Mouse (Mus musculus) forebrain, embryonic 13.5 days (tissue): ENCODE measurements around the gene Celf5. TPM values are rescaled to one million over a fixed set of nuclear protein-coding genes. Genes with fewer than 3 reads are reported as not detected.

Source experiments
- ATAC-seq: fragments of 200-750 bp; cut with Nextera tagmentation; 2 replicates; pipeline ENCODE4 v1.8.0; 2017
- H3K27ac ChIP-seq: fragments of 300-500 bp; sonication (generic); 2 replicates; pipeline ENCODE4 v1.5.1; 2015; ENCODE audit warnings: inconsistent platforms, mild to moderate bottlenecking, moderate library complexity
- H3K27me3 ChIP-seq: fragments of 300-500 bp; sonication (generic); 2 replicates; pipeline ENCODE4 v1.6.1; 2015; ENCODE audit warnings: mild to moderate bottlenecking, inconsistent platforms
- H3K36me3 ChIP-seq: fragments of 300-500 bp; sonication (generic); 2 replicates; pipeline ENCODE4 v1.6.1; 2015; ENCODE audit warnings: mild to moderate bottlenecking, inconsistent platforms; ENCODE audit not compliant: poor library complexity, severe bottlenecking
- H3K4me1 ChIP-seq: fragments of 300-500 bp; sonication (generic); 2 replicates; pipeline ENCODE4 v1.6.1; 2015; ENCODE audit warnings: inconsistent platforms
- H3K4me2 ChIP-seq: fragments of 300-500 bp; sonication (generic); 2 replicates; pipeline ENCODE4 v1.6.1; 2015; ENCODE audit warnings: inconsistent platforms, mild to moderate bottlenecking, moderate library complexity
- H3K4me3 ChIP-seq: fragments of 300-500 bp; sonication (generic); 2 replicates; pipeline ENCODE4 v1.5.1; 2015; ENCODE audit warnings: mild to moderate bottlenecking, inconsistent platforms
- H3K9ac ChIP-seq: fragments of 300-500 bp; sonication (generic); 2 replicates; pipeline ENCODE4 v1.6.1; 2015; ENCODE audit warnings: mild to moderate bottlenecking, inconsistent platforms
- H3K9me3 ChIP-seq: fragments of 300-500 bp; sonication (generic); replicated peaks from 2 replicates; pipeline ENCODE4 v1.6.1; 2016; ENCODE audit warnings: inconsistent platforms
- WGBS: fragments of 180-500 bp; shearing (Covaris S2); methylation state at CpG from one replicate; pipeline ENCODE4 v1.1.7; 2015; 5-methylcytosine and 5-hydroxymethylcytosine counted together
- polyA plus RNA-seq: library from polyadenylated mRNA; unstranded; fragments of >200 nt; fragmentation: Nextera tagmentation; extraction: Ambion mirVana; gene quantifications from 2 replicates; pipeline ENCODE4 v1.2.1, GENCODE M21; 2015

The Celf5 gene
- polyA plus RNA-seq, 1 experiment from 2014 or later, result 48.8 TPM

- Histone ChIP-seq H3K36me3 (no peaks in the 10 kb centered on the region), H3K27me3 (peaks cover 47% of the 10 kb centered on the region), H3K4me2 (no peak overlapping the region; the same call in 1 of the 2 replicates), H3K9ac (no peak overlapping the region), H3K27ac (no peak overlapping the region), H3K9me3 (no peaks in the 10 kb centered on the region), H3K4me1 (peaks cover 60% of the 10 kb centered on the region), H3K4me3 (peak overlapping the region; percentile 1; the same call in 1 of the 2 replicates)
- WGBS, result 75% methylated on average over 8 of the region's 8 CpGs
- no peak for ATAC-seq
These were observed 54.6 kb downstream of the Celf5 start for GRCm38 (mm10) chr10:81427804-81428506.

GRCm38 (mm10) chr10:81427327-81427726 lies 55.2 kb downstream of the Celf5 start:
- 30% methylated on average over 3 of the region's 3 CpGs for WGBS
- no peaks in the 10 kb centered on the region for H3K9me3 ChIP-seq
- H3K27ac ChIP-seq, result no peak overlapping the region
- peaks cover 52% of the 10 kb centered on the region for H3K27me3 ChIP-seq
- peak overlapping the region; percentile 66; the same call in 1 of the 2 replicates for H3K9ac ChIP-seq
- H3K4me2 ChIP-seq, result peak overlapping the region; percentile 72
- H3K4me1 ChIP-seq, result peaks cover 56% of the 10 kb centered on the region
- H3K4me3 ChIP-seq, result peak overlapping the region; percentile 44
- H3K36me3 ChIP-seq, result no peaks in the 10 kb centered on the region
- ATAC-seq, result no peak

- peak overlapping the region; percentile 44 for H3K4me3 ChIP-seq
- H3K4me1 ChIP-seq, result peaks cover 54% of the 10 kb centered on the region
- peaks cover 54% of the 10 kb centered on the region for H3K27me3 ChIP-seq
- H3K9ac ChIP-seq, result peak overlapping the region; percentile 66
- no peak overlapping the region for H3K27ac ChIP-seq
- ATAC-seq, result no peak
- peak overlapping the region; percentile 72 for H3K4me2 ChIP-seq
- WGBS, result under 1% methylated on average over 19 of the region's 38 CpGs
- H3K9me3 ChIP-seq, result no peaks in the 10 kb centered on the region
- no peaks in the 10 kb centered on the region for H3K36me3 ChIP-seq
These were observed 55.6 kb downstream of the Celf5 start for GRCm38 (mm10) chr10:81426897-81427296.

GRCm38 (mm10) chr10:81426081-81426671 lies 56.3 kb downstream of the Celf5 start:
- Histone ChIP-seq H3K27ac (peak overlapping the region; percentile 57; the same call in 1 of the 2 replicates), H3K4me2 (peak overlapping the region; percentile 72), H3K4me3 (peak overlapping the region; percentile 44), H3K36me3 (no peaks in the 10 kb centered on the region), H3K9ac (peak overlapping the region; percentile 66), H3K27me3 (peaks cover 54% of the 10 kb centered on the region), H3K4me1 (peaks cover 49% of the 10 kb centered on the region), H3K9me3 (no peaks in the 10 kb centered on the region)
- WGBS, result 4% methylated on average over 16 of the region's 33 CpGs
- ATAC-seq, result no peak

- H3K9ac ChIP-seq, result peak overlapping the region; percentile 45
- H3K27ac ChIP-seq, result peak overlapping the region; percentile 57
These were observed 57.2 kb downstream of the Celf5 start for GRCm38 (mm10) chr10:81425236-81425850.

GRCm38 (mm10) chr10:81424246-81425051 lies 58.1 kb downstream of the Celf5 start:
- Histone ChIP-seq H3K36me3 (peaks cover 12% of the 10 kb centered on the region), H3K27me3 (peaks cover 54% of the 10 kb centered on the region), H3K9ac (peak overlapping the region; percentile 45; the same call in 1 of the 2 replicates), H3K9me3 (no peaks in the 10 kb centered on the region), H3K4me2 (peak overlapping the region; percentile 72), H3K4me1 (peaks cover 41% of the 10 kb centered on the region), H3K4me3 (0 out of 2 replicates have a peak overlapping the region, but pooled peaks have one; percentile 44), H3K27ac (peak overlapping the region; percentile 57)
- no peak for ATAC-seq
- WGBS, result 5% methylated on average over 24 of the region's 25 CpGs

More at GRCm38 (mm10) chr10:81425236-81425850, 57.2 kb downstream of the Celf5 start:
- 32% methylated on average over 10 of the region's 10 CpGs for WGBS
- H3K4me3 ChIP-seq, result peak overlapping the region; percentile 44
- H3K4me2 ChIP-seq, result peak overlapping the region; percentile 72
- H3K9me3 ChIP-seq, result no peaks in the 10 kb centered on the region
- peaks cover 3% of the 10 kb centered on the region for H3K36me3 ChIP-seq
- H3K4me1 ChIP-seq, result peaks cover 46% of the 10 kb centered on the region
- ATAC-seq, result no peak
- peaks cover 54% of the 10 kb centered on the region for H3K27me3 ChIP-seq

GRCm38 (mm10) chr10:81423476-81424245 lies 58.8 kb downstream of the Celf5 start:
- WGBS, result 74% methylated on average over 4 of the region's 4 CpGs
- Histone ChIP-seq H3K27me3 (peaks cover 54% of the 10 kb centered on the region), H3K27ac (peak overlapping the region; percentile 53)

GRCm38 (mm10) chr10:81422661-81423217 lies 59.8 kb downstream of the Celf5 start:
- no peak overlapping the region for H3K9ac ChIP-seq
- H3K27me3 ChIP-seq, result peaks cover 46% of the 10 kb centered on the region
- H3K9me3 ChIP-seq, result no peaks in the 10 kb centered on the region
- peaks cover 49% of the 10 kb centered on the region for H3K4me1 ChIP-seq
- no peak overlapping the region for H3K4me3 ChIP-seq
- ATAC-seq, result no peak
- no peak overlapping the region for H3K4me2 ChIP-seq
- peaks cover 15% of the 10 kb centered on the region for H3K36me3 ChIP-seq
- no peak overlapping the region for H3K27ac ChIP-seq
- WGBS, result 82% methylated on average over 3 of the region's 3 CpGs

More at GRCm38 (mm10) chr10:81423476-81424245, 58.8 kb downstream of the Celf5 start:
- H3K9me3 ChIP-seq, result no peaks in the 10 kb centered on the region
- H3K36me3 ChIP-seq, result peaks cover 15% of the 10 kb centered on the region
- H3K4me1 ChIP-seq, result peaks cover 40% of the 10 kb centered on the region
- H3K4me2 ChIP-seq, result peak overlapping the region; percentile 72
- H3K9ac ChIP-seq, result 0 out of 2 replicates have a peak overlapping the region, but pooled peaks have one; percentile 10
- no peak overlapping the region for H3K4me3 ChIP-seq
- ATAC-seq, result no peak

- no peaks in the 10 kb centered on the region for H3K9me3 ChIP-seq
- no peak overlapping the region for H3K27ac ChIP-seq
- peaks cover 40% of the 10 kb centered on the region for H3K27me3 ChIP-seq
- WGBS, result 80% methylated on average over 6 of the region's 6 CpGs
- ATAC-seq, result no peak
- H3K4me2 ChIP-seq, result no peak overlapping the region
- no peak overlapping the region for H3K9ac ChIP-seq
- H3K4me1 ChIP-seq, result peaks cover 53% of the 10 kb centered on the region
- peaks cover 15% of the 10 kb centered on the region for H3K36me3 ChIP-seq
- H3K4me3 ChIP-seq, result no peak overlapping the region
These were observed 60.3 kb downstream of the Celf5 start for GRCm38 (mm10) chr10:81422191-81422590.

- Histone ChIP-seq H3K27me3 (peaks cover 36% of the 10 kb centered on the region), H3K9ac (no peak overlapping the region), H3K4me2 (no peak overlapping the region), H3K9me3 (no peaks in the 10 kb centered on the region), H3K36me3 (peaks cover 15% of the 10 kb centered on the region), H3K4me3 (no peak overlapping the region), H3K27ac (no peak overlapping the region), H3K4me1 (peaks cover 53% of the 10 kb centered on the region)
- WGBS, result 72% methylated on average over 5 of the region's 5 CpGs
- no peak for ATAC-seq
These were observed 60.8 kb downstream of the Celf5 start for GRCm38 (mm10) chr10:81421797-81422100.
